Mouse (Mus musculus): ENCODE data around the gene Hist3h2a.
A peak's percentile ranks its signal among the peaks of the same experiment; 100 is the strongest.

Hist3h2a gene

GRCm38 (mm10) chr11:58969027-58969426, 14.5 kb downstream of the Hist3h2a start:
- no peak for DNase-seq (ENCODE audit: low spot score)

DNA sequence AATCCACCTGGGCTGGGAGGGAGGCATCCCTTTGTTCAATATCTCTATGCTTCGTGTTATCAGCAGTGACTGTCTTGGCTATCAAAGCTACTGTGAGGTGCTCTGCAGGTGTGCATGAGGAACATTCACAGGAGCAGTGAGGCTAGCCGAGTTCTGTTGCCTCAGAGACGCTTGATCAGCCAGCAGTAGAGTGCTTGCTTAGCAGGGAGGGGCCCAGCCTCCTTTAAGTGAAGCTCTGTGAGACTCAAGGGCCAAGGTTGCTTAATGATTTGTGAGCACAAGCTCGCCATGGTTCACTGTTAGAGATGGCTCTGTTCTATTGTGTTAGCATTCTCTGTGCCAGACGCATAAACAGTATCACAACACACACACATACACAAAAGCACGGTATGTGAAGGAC, 15.2 kb downstream of the Hist3h2a start:
- DNase-seq (ENCODE audit: low spot score), result no peak

DNA sequence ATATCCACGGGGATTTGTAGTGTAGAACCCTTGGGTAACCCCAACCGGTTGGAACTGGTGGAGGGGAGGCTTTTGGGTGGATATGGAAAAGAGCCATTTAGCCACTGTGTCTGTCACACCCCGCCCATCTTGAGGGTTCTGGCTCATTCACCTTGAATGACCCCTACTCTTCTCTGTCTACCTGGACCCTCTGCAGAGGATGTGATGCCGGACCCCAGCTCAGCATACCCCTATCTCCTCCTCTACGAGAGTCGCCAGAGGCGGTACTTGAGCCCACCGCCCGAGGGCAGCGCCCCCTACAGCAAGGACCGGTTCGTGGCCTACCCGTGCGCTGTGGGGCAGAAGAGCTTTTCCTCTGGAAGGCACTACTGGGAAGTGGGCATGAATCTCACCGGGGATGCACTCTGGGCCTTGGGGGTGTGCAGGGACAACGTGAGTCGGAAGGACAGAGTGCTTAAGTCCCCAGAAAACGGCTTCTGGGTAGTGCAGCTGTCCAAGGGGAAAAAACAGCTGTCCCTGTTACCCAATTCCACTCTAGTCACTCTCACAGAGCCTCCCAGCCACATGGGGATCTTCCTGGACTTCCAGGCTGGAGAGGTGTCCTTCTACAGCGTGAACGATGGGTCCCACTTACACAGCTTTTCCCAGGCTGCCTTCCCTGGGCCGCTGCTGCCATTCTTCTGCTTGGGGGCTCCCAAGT, 16.5 kb downstream of the Hist3h2a start:
- no peak for DNase-seq (ENCODE audit: low spot score)

GRCm38 (mm10) chr11:58971796-58972195, 17.3 kb downstream of the Hist3h2a start:
- DNase-seq (ENCODE audit: low spot score), result no peak

- DNase-seq (ENCODE audit: low spot score), result no peak
Observed at GRCm38 (mm10) chr11:58974414-58974813, 19.9 kb downstream of the Hist3h2a start.

- no peak for DNase-seq (ENCODE audit: low spot score)
Observed at GRCm38 (mm10) chr11:58977150-58977549, 22.7 kb downstream of the Hist3h2a start.

DNA sequence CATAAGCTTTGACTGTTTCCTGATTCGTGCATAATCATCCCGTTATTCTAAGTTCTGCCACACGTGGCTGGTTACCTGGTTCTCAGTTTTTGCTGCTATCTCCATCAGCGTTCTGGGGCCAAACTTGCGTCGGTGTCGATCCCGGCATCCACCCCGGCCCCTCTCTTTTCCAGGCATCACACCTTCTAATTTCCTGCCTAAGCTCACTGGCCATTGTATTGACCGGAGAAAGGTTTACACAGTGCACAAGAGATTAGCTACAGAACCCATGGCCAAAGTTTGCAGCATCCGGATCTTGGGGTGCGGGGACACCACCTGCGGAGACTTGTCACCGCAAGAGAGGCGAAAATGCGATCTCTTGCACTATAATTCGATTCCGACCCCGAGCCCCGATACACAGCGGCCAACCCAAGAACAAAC, 23.1 kb downstream of the Hist3h2a start:
- no peak for DNase-seq (ENCODE audit: low spot score)

DNA sequence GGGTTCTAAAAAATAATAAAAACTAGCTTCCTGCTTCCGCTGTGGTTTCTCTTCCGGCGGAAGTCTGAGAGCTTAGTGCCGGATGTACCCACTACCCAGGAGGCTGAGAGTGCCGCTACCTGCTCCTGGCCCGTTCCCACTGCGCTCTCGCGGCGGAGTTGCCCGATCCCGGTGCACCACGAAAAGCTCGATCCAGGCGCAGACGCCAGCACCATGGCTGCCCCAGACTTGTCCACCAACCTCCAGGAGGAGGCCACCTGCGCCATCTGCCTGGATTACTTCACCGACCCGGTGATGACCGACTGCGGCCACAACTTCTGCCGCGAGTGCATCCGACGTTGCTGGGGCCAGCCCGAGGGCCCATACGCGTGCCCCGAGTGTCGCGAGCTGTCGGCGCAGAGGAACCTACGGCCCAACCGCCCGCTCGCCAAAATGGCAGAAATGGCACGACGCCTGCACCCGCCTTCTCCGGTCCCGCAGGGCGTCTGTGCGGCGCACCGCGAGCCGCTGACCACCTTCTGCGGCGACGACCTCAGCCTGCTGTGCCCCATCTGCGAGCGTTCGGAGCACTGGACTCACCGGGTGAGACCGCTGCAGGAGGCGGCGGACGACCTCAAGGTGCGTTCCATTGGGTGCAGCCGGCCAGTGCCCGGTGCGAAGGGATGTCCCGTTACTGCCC, 23.7 kb downstream of the Hist3h2a start, which contains the start of gene Trim11:
Gene Trim11, plus strand, starts transcription at position 67 of the 679 bp plus-strand sequence.
- DNase-seq (ENCODE audit: low spot score), result peak; percentile 60

GRCm38 (mm10) chr11:58978706-58979030, 24.2 kb downstream of the Hist3h2a start:
- no peak for DNase-seq (ENCODE audit: low spot score)

- no peak for DNase-seq (ENCODE audit: low spot score)
Observed at GRCm38 (mm10) chr11:58979183-58979582, 24.7 kb downstream of the Hist3h2a start.

DNA sequence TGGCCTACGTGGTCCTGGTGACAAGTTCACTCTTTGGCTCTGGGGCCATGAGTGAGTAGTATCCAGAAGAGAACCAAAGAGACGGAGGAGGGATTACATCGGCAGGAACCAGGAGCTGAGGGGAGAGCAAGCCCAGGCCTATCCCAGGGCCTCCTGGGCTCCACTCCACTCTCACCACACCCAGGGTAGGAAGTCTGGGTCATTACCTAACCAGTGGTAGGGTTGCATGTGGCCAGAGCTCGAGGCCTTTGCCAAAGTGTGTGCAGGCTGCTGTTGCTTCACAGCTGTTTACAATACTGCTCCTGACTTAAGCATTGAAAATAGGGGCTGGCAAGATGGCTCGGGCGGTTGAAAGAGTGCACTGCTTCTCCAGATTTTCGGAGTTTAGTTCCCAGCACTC, 25.2 kb downstream of the Hist3h2a start:
- no peak for DNase-seq (ENCODE audit: low spot score)

DNA sequence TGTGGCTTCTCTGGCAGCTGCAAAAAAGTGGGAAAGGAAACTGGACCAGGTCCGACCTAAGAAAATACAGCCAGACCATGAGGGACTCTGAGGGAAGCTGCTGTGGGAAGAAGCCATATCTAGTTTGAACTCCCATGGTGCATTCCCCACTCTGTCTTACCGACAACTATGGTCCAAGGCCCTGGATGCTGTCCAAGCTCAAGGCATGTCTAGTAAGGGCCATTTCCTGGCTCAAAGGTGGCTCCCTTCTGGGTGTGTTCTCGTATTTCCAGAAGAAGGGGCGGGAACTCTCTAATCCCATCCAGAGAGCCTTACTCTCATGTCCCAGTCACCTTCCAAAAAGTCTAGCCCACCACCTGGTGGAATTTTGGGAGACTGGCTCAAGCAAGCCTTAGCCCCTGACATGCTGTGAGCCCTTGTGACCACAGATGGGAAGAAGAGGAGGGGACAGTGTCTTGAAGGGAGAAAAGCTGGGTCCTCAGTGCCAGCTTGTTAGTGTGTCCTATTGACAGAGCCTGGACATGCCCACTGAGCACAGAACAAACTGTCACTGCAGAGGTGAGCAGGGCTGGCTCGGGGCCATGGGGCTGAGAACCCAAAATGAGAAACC, 26.0 kb downstream of the Hist3h2a start:
- DNase-seq (ENCODE audit: low spot score), result no peak

GRCm38 (mm10) chr11:58981541-58982447, 27.3 kb downstream of the Hist3h2a start:
- peak; percentile 78 for DNase-seq (ENCODE audit: low spot score)

GRCm38 (mm10) chr11:58982471-58983097, 28.1 kb downstream of the Hist3h2a start:
- DNase-seq (ENCODE audit: low spot score), result no peak

DNA sequence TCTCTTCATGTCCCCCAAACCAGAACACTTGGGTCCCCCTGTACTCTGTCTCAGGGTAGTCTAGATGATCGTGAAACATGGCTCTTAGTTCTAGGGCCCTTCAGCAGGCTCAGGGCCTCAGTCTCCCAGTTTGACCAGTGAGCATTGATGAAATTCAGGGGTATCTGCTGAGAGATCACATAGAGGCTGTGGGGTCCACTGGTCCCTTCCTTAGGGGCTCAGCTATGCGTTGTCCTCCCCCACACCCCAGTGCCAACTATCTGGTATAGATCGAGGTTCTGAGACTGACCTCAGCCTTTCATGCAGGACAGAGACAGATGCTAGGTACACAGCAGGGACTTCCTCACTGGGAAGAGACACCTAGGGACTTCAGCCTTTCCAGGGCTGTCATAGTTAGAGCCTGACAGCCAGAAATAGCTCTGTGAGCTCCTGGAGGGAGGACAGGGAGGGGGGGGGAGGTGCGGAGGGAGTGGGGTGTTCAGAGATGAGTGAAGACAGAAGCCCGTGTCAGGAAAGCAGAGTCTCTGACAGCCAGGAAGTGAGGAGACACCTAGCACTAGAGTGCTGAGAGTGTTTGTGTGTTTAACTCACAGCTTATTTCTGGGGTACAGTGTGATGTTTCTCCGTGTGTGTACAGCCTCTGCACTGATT, 29.3 kb downstream of the Hist3h2a start:
- no peak for DNase-seq (ENCODE audit: low spot score)

DNA sequence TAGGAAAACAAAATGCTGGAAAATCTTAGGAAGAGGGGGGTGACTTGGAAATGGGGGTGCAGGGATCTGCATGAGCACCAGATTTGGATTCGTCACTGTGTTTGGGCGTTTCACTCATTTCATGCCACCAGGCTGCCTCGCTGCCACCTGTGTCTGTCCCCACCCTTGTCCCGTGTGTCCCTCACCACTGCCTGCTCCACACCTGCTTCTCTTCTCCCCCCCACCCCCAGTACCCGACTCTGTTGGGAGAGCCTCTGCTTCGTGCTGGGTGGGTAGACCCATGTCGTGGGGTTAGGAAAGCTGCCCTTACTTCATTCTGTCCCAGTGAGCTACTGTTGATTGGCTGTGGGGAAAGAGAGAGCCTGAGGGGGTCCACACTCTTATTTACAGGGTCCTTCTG, 30.2 kb downstream of the Hist3h2a start:
- DNase-seq (ENCODE audit: low spot score), result no peak

DNA sequence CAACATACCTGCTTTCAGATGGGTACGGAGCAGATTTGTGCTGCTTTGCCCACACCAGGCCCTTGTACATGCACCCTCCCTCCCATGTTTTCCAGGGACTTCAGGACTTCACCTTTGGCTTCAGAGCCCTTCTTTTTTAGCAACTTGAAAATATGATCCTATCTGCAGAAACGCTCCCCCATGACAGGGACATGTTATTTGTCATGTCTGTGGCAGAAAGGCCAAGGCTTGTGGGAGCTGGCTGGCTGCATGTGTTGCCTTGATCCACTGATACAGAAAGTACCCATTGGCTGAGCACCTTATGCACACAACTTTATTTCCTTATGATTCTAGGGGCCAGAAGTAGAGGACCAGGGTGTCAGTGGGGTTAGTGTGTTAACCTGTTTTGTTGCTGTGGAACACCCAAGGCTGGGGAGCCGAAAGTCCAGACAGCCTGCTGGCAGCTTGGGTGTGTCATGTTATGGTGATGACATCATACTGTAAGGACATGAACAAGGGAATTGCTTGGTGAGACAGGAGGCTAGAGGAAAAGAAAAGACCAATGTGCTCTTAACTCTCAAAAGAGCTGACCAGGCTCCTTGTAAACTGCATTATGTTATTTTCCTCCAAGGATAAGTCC, 30.9 kb downstream of the Hist3h2a start:
- DNase-seq (ENCODE audit: low spot score), result no peak

DNA sequence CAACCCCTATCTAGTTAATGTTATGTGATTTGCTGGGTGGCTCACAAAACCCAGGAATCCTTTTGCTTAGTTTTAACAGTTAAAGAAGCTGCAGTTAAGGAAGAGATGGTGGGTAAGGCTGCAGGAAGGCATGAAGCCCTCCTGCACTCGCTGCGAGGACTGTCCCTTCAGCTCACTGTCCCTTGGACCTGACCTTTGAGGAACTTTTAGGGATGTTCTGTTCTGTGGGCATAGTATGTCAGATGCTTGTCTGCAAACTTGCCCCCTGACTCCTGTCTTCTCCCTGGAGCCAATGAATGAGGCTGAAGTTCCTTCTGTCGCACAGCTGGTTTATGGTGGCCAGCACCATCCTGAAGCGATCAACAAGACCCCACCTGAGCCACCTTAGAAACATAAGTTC, 34.7 kb downstream of the Hist3h2a start:
- no peak for DNase-seq (ENCODE audit: low spot score)

GRCm38 (mm10) chr11:58990141-58990540, 35.7 kb downstream of the Hist3h2a start:
- DNase-seq (ENCODE audit: low spot score), result no peak

- no peak for DNase-seq (ENCODE audit: low spot score)
Observed at GRCm38 (mm10) chr11:58990794-58991193, 36.3 kb downstream of the Hist3h2a start.

DNA sequence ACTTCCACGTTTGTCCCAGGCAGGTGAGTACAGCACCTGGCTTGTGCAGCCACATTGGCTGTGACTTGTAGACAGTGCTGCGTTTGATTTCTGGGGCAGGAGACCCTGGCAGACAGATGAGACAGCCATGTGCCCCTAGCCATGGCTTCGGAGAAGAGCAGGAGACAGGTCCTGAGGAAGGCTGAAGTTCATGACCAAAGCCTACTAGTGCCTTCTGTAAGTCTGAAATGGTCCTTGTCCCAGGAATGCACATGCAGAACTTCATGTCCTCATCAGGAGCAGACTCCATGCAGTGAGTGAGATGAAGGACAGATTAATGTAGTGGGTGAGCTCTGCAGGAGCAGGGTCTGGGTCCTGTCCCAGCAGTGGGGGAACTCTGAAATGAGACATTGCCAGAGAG, 37.4 kb downstream of the Hist3h2a start:
- DNase-seq (ENCODE audit: low spot score), result no peak
